Mouse (Mus musculus): Measurements from ENCODE around the gene Thrb. TPM values are rescaled to one million over a fixed set of nuclear protein-coding genes. Genes with fewer than 3 reads are reported as not detected.

The Thrb gene
- 10 to 100 TPM; 30.3 to 33.9 TPM for total RNA-seq (2021)

- intact Hi-C loops (cut with DNase I): loop anchor here (1.0 to 10.0 kb wide), 5 partner anchors 83 to 505 kb away; no protein-coding TSS in a partner anchor
Observed at GRCm38 (mm10) chr14:17659686-17660328, at the start of gene Thrb. Gene Thrb (plus strand): TSS chr14:17660261.

GRCm38 (mm10) chr14:17621671-17622070, 38.4 kb upstream of the Thrb start:
- no peak for DNase-seq
- intact Hi-C loops (cut with DNase I): no loop called here

More at GRCm38 (mm10) chr14:17659686-17660328, at the start of gene Thrb:
- DNase-seq: peak; percentile 37 to 43

GRCm38 (mm10) chr14:17623936-17624335, 36.1 kb upstream of the Thrb start:
- intact Hi-C loops (cut with DNase I): no loop called here

GRCm38 (mm10) chr14:17629215-17629614, 30.8 kb upstream of the Thrb start:
- intact Hi-C loops (cut with DNase I): no loop called here
- no peak for DNase-seq

More at GRCm38 (mm10) chr14:17623936-17624335, 36.1 kb upstream of the Thrb start:
- DNase-seq: no peak

- peak; percentile 69 to 71 for DNase-seq
- intact Hi-C loops (cut with DNase I): no loop called here
Observed at GRCm38 (mm10) chr14:17632887-17633522, 27.1 kb upstream of the Thrb start.

GRCm38 (mm10) chr14:17636971-17637370, 23.1 kb upstream of the Thrb start:
- no peak for DNase-seq
- intact Hi-C loops (cut with DNase I): no loop called here

GRCm38 (mm10) chr14:17641770-17642169, 18.3 kb upstream of the Thrb start:
- no peak for DNase-seq
- intact Hi-C loops (cut with DNase I): no loop called here

GRCm38 (mm10) chr14:17655084-17655483, 5.0 kb upstream of the Thrb start:
- no peak for DNase-seq
- intact Hi-C loops (cut with DNase I): loop anchor here (5.0 to 10.0 kb wide), 2 partner anchors 252 to 510 kb away; no protein-coding TSS in a partner anchor

GRCm38 (mm10) chr14:17659031-17659430, 1.0 kb upstream of the Thrb start:
- intact Hi-C loops (cut with DNase I): loop anchor here (1.0 to 10.0 kb wide), 4 partner anchors 248 to 506 kb away; no protein-coding TSS in a partner anchor
- peak; percentile 79 to 80 for DNase-seq

- intact Hi-C loops (cut with DNase I): loop anchor here (2.0 kb wide), 1 partner anchor 82 kb away; no protein-coding TSS in a partner anchor
- peak; percentile 80 to 85 for DNase-seq
Observed at GRCm38 (mm10) chr14:17660329-17661099, 453 bp downstream of the Thrb start.

GRCm38 (mm10) chr14:17661100-17661521, 1.1 kb downstream of the Thrb start:
- intact Hi-C loops (cut with DNase I): loop anchor here (2.0 kb wide), 1 partner anchor 82 kb away; no protein-coding TSS in a partner anchor
- DNase-seq: no peak

GRCm38 (mm10) chr14:17662087-17662486, 2.0 kb downstream of the Thrb start:
- intact Hi-C loops (cut with DNase I): no loop called here
- DNase-seq: no peak

- DNase-seq: no peak
- intact Hi-C loops (cut with DNase I): no loop called here
Observed at GRCm38 (mm10) chr14:17674335-17674734, 14.3 kb downstream of the Thrb start.

GRCm38 (mm10) chr14:17675214-17675613, 15.2 kb downstream of the Thrb start:
- DNase-seq: no peak
- intact Hi-C loops (cut with DNase I): loop anchor here (5.0 kb wide), 2 partner anchors 67 to 97 kb away; no protein-coding TSS in a partner anchor

GRCm38 (mm10) chr14:17681479-17681878, 21.4 kb downstream of the Thrb start:
- no peak for DNase-seq
- intact Hi-C loops (cut with DNase I): no loop called here

- no peak for DNase-seq
- intact Hi-C loops (cut with DNase I): no loop called here
Observed at GRCm38 (mm10) chr14:17684881-17685280, 24.8 kb downstream of the Thrb start.

- no peak for DNase-seq
- intact Hi-C loops (cut with DNase I): no loop called here
Observed at GRCm38 (mm10) chr14:17685491-17685890, 25.4 kb downstream of the Thrb start.

GRCm38 (mm10) chr14:17686939-17687338, 26.9 kb downstream of the Thrb start:
- DNase-seq: no peak
- intact Hi-C loops (cut with DNase I): no loop called here

GRCm38 (mm10) chr14:17691246-17691645, 31.2 kb downstream of the Thrb start:
- DNase-seq: no peak
- intact Hi-C loops (cut with DNase I): no loop called here

GRCm38 (mm10) chr14:17695526-17695925, 35.5 kb downstream of the Thrb start:
- intact Hi-C loops (cut with DNase I): no loop called here
- DNase-seq: no peak
